Mouse (Mus musculus) bone marrow, adult 2 months (tissue): ENCODE data around the gene Agxt.

ENCODE experiments used
- CTCF ChIP-seq: fragments of 200-500 bp; IDR thresholded peaks from 2 replicates; pipeline ENCODE4 v1.5.1; 2011; ENCODE audit warnings: low read length, control low read depth; ENCODE audit not compliant: control insufficient read depth, insufficient read depth
- POLR2A ChIP-seq: fragments of 200-500 bp; IDR thresholded peaks from 2 replicates; pipeline ENCODE4 v1.6.1; 2011; ENCODE audit warnings: low read depth, mild to moderate bottlenecking, control low read depth, low read length, borderline replicate concordance; ENCODE audit not compliant: control insufficient read depth

GRCm38 (mm10) chr1:93175849-93176248 is 40.8 kb downstream of the Agxt start:
- TF ChIP-seq POLR2A (no peak), CTCF (no peak)
